ENCODE assay signal across 8 mouse cellular contexts in genomic region chr4:32057102-32057501, GRCm38 (mm10).
DNase-seq lines count a peak whose midpoint lies in the region; ATAC-seq and TF ChIP-seq lines count a peak whose summit lies in the region.

No protein-coding gene starts in this region.

- peak; percentile 14 to 43 for DNase-seq in spleen, adult 2 months (ENCODE audit: low read depth in 1 of 2, low spot score in 2 of 2)
- DNase-seq in spleen, adult 12 weeks (ENCODE audit: low spot score), result no peak
- DNase-seq in c-Kit-negative CD71-positive TER-119-positive erythroid progenitor cells, embryonic 14.5 days (ENCODE audit: low read depth, low spot score), result peak; percentile 15
- DNase-seq in gastrocnemius, adult 18-20 months (ENCODE audit: low spot score), result no peak
- no peak for DNase-seq in ovary, postnatal 14 days (ENCODE audit: low spot score)

- H3K4me1 ChIP-seq in spleen, adult 2 months (ENCODE audit: control insufficient read depth, insufficient read depth, insufficient read length), result peaks cover 2% of the 10 kb centered on the region; the same call in 1 of the 2 replicates
- H3K4me1 ChIP-seq in forebrain, embryonic 15.5 days, result peaks cover 17% of the 10 kb centered on the region
- peaks cover 14% of the 10 kb centered on the region for H3K4me1 ChIP-seq in limb, embryonic 12.5 days (replicated peaks)

- H3K27me3 ChIP-seq in spleen, adult 2 months (ENCODE audit: control insufficient read depth, insufficient read depth, low read length), result no peaks in the 10 kb centered on the region
- no peaks in the 10 kb centered on the region for H3K27me3 ChIP-seq in forebrain, embryonic 15.5 days
- no peaks in the 10 kb centered on the region for H3K27me3 ChIP-seq in limb, embryonic 12.5 days

- ATAC-seq in forebrain, embryonic 15.5 days (replicated peaks), result peak; percentile 61; the same call in 1 of the 2 replicates
- ATAC-seq in limb, embryonic 12.5 days (ENCODE audit: insufficient number of reproducible peaks, insufficient read depth, low FRiP score, low TSS enrichment, low read depth), result peak; percentile 61
- ATAC-seq in neutrophil, adult 5-6 weeks (ENCODE audit: extremely low read depth, insufficient number of reproducible peaks, low FRiP score, poor library complexity, severe bottlenecking), result peak; percentile 49; the same call in 1 of the 2 replicates

- no peak overlapping the region for H3K9ac ChIP-seq in forebrain, embryonic 15.5 days (replicated peaks)
- H3K9ac ChIP-seq in limb, embryonic 12.5 days (replicated peaks), result no peak overlapping the region

- H3K27ac ChIP-seq in spleen, adult 2 months (ENCODE audit: insufficient read depth, low read length), result no peak overlapping the region
- H3K27ac ChIP-seq in forebrain, embryonic 15.5 days (replicated peaks), result no peak overlapping the region
- no peak overlapping the region for H3K27ac ChIP-seq in limb, embryonic 12.5 days

- no peak overlapping the region for H3K4me3 ChIP-seq in spleen, adult 2 months (ENCODE audit: extremely low read depth, insufficient read depth, insufficient read length)
- H3K4me3 ChIP-seq in forebrain, embryonic 15.5 days, result no peak overlapping the region
- no peak overlapping the region for H3K4me3 ChIP-seq in limb, embryonic 12.5 days (replicated peaks)

- no peaks in the 10 kb centered on the region for H3K9me3 ChIP-seq in forebrain, embryonic 15.5 days
- H3K9me3 ChIP-seq in limb, embryonic 12.5 days, result no peaks in the 10 kb centered on the region

- WGBS in spleen, adult 2 months, result 39% methylated on average over 5 of the region's 5 CpGs
- WGBS in forebrain, embryonic 15.5 days, result 42% methylated on average over 5 of the region's 5 CpGs
- 52% methylated on average over 5 of the region's 5 CpGs for WGBS in limb, embryonic 12.5 days

- peak; percentile 9; the same call in 1 of the 2 replicates for TF ChIP-seq CTCF in spleen, adult 2 months (IDR thresholded peaks at IDR 0.05; ENCODE audit: extremely low read depth, insufficient read depth, insufficient read length, insufficient replicate concordance)

- no peak for TF ChIP-seq POLR2A in spleen, adult 2 months (IDR thresholded peaks at IDR 0.05; ENCODE audit: low read depth, low read length)

- no peaks in the 10 kb centered on the region for H3K36me3 ChIP-seq in spleen, adult 2 months (ENCODE audit: control insufficient read depth, insufficient read depth, low read length)
- H3K36me3 ChIP-seq in forebrain, embryonic 15.5 days, result no peaks in the 10 kb centered on the region
- no peaks in the 10 kb centered on the region for H3K36me3 ChIP-seq in limb, embryonic 12.5 days

- H3K4me2 ChIP-seq in forebrain, embryonic 15.5 days (replicated peaks), result no peak overlapping the region
- no peak overlapping the region for H3K4me2 ChIP-seq in limb, embryonic 12.5 days

Comparison
In these comparisons a context has a peak if more than half of its experiments do, and no peak if none do; other contexts are left out.
1. DNase-seq: peak in spleen, adult 2 months (2 of 2) and c-Kit-negative CD71-positive TER-119-positive erythroid progenitor cells, embryonic 14.5 days (single experiment); none in spleen, adult 12 weeks (single experiment), gastrocnemius, adult 18-20 months (single experiment) and ovary, postnatal 14 days (single experiment).
2. Peak in every context shown above with its lines, with median percentiles within 50 percentile points of each other: ATAC-seq.